Mouse (Mus musculus) naive thymus-derived CD4-positive, alpha-beta T cell, adult 5 months (primary cell): ENCODE data around the gene Elp6. TPM values are rescaled to one million over a fixed set of nuclear protein-coding genes. Genes with fewer than 3 reads are reported as not detected.

ENCODE experiments used
- polyA plus RNA-seq: library from polyadenylated mRNA; unstranded; fragments of 100-300 nt; shearing (Covaris generic); gene quantifications from one replicate; pipeline ENCODE4 v1.2.1, GENCODE M21; 2017

Gene Elp6
- 9.1 TPM for polyA plus RNA-seq

DNA sequence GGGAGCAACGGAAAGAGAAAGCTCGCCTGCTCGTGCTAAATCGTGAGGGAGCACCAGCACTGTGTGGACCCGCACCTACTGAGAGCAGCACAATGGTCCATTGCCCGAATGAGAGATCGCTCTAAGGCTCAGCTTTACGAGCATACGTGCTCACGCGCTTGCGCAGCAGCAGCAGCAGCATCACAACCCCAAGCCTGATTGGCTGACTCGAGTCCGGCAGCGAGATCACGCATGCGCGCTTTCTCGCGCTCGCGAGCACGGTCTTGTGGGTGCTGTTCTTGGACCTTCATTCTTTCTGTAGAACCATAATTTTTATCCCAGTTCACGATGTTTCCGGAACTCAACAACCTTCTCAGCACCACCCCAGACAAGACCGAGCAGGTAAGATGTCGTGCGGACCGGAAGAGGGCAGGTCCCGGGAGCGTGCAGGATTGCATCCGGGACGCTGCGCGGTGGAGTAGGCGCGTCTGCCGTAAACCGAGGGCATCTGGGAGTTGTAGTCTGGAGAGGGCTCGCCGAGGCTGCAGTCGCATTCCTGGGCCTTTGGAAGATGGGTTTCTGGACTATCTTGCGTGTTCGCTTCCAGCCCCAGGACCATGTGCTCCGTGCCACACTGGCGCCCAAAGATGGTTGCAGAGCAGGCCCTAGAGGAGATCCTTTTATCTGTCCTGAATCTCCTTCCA, at the start of gene Elp6:
TSS of gene Elp6 (plus strand) at position 205 of the 683 bp plus-strand sequence.

DNA sequence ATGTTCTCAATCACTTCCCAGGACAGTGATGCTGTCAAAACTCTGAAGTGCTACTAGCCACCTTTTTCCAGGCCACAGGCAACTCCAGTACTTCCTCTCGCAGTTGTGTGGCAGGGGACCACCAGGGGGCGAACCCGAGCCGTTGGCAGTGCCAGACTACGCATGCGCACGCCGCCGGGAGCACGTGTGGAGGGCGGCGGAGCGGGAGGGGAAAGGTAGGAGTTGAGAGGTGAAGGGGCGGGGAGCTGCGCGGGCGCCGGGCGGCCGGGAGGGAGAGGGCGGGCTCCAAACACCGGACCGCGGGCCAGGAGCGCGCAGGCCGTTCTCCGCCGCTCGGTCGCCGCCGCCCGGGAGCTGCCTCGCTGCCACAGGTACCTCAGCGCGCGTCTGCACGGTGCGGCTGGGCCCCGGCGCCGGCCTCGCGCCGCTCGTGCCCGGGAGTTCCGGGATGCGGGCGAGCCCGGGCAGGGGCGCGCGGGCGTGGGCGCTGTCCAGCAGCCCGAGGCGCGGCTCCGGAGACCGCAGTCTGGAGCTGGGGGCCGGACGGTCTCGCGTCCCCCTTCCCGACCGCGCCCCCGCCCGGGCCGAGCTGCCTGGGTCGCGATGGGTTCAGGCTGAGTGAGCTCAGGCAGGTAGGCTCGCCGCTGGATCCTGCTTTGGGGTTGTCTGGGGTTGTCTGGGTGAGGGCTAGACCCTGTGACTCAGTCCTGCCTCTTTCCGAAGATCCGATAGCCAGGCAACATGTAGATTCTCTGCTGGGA, 28.3 kb downstream of the Elp6 start, which contains the start of gene Scap:
TSS of gene Scap (plus strand) at position 154 of the 761 bp plus-strand sequence.

Other genes with a start within 250 kb of the Elp6 start
- 43.2 TPM for gene Smarcc1, start 187.5 kb upstream of the Elp6 start, polyA plus RNA-seq
- 148 TPM for gene Dhx30, start 187.3 kb upstream of the Elp6 start, polyA plus RNA-seq
- not detected for gene Cspg5, start 61.4 kb upstream of the Elp6 start, polyA plus RNA-seq
- 70.8 TPM for gene Scap, start 28.1 kb downstream of the Elp6 start, polyA plus RNA-seq
- 4.8 TPM for gene Ptpn23, start 103.0 kb downstream of the Elp6 start, polyA plus RNA-seq
- not detected for gene Ngp, start 114.6 kb downstream of the Elp6 start, polyA plus RNA-seq
- gene Klhl18, start 171.5 kb downstream of the Elp6 start, polyA plus RNA-seq: 12.9 TPM
- 0.34 TPM for gene Kif9, start 171.8 kb downstream of the Elp6 start, polyA plus RNA-seq
- gene Setd2, start 227.4 kb downstream of the Elp6 start, polyA plus RNA-seq: 44.2 TPM